Mouse (Mus musculus): ENCODE measurements around the gene Cdyl. TPM values are rescaled to one million over a fixed set of nuclear protein-coding genes. Genes with fewer than 3 reads are reported as not detected.

The Cdyl gene
- total RNA-seq, 2 experiments from 2014 or later = 6.2 to 6.5 TPM

DNA sequence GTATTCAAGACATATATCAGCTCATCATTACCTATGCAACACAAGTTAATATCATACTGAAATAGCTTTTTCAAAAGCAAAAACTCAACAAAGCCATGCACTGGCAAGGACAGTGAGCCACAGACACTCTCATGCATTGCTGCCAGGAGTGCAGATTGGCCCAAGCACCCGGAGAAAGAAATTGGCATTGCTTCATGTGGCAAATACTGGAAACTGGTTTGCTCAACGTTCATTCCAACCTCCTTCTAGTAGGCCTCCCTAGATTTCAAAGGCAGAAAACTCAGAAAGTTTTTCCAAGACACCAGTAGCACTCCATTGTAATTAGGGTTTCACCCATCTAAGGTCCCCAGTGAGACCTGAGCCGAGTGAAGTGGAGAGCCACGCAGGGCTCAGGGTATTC, 6.8 kb upstream of the Cdyl start:
- Histone ChIP-seq H3K4me3 (no peak overlapping the region), H3K27ac (no peak overlapping the region)
- no peak for TF ChIP-seq CTCF (IDR thresholded peaks at IDR 0.05)
- intact Hi-C loops (cut with DNase I) = no loop called here
- DNase-seq = no peak

DNA sequence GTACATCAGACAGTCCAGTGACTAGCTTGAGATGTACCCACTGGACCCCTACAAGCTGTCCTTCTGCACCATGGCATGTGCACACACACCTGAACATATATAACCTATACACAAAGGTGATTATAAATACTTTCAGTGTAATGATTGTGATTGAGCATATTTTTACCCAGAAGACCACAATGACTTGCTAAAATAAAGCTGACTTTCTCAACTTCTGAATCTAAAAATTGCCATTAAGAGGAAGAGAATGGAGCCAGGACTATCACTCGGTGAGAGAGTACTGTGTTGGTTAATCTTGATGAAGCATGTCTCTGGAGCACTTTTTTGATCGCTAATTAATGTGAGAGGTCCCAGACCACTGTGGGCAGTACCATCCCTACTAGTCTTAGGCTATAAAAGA, 2.8 kb upstream of the Cdyl start:
- TF ChIP-seq CTCF (IDR thresholded peaks at IDR 0.05) = no peak

DNA sequence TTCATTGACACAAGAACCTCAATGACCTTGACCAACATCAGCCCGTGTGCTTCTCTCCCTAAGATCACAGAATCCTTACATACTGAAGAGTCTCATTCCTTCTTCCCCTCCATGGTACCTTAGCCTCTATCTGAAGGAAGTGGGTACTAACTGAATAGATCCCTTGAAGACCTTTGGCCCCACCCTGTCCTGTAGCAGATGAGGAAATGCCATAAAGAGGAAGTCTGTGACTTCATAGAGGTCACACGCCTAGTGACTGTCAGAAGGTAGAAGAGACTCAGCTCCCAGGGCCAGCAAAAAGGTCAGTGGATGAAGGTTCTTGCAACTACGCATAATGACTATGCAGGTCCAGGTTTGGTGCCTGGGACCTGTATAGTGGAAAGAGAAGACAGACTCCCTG, 5.8 kb downstream of the Cdyl start:
- no peak for TF ChIP-seq CTCF (IDR thresholded peaks at IDR 0.05)
- DNase-seq = no peak
- intact Hi-C loops (cut with DNase I) = no loop called here
- Histone ChIP-seq H3K4me3 (no peak overlapping the region), H3K27ac (no peak overlapping the region)

More for the DNA sequence above, 2.8 kb upstream of the Cdyl start:
- intact Hi-C loops (cut with DNase I) = no loop called here
- Histone ChIP-seq H3K4me3 (no peak overlapping the region), H3K27ac (no peak overlapping the region)
- no peak for DNase-seq

DNA sequence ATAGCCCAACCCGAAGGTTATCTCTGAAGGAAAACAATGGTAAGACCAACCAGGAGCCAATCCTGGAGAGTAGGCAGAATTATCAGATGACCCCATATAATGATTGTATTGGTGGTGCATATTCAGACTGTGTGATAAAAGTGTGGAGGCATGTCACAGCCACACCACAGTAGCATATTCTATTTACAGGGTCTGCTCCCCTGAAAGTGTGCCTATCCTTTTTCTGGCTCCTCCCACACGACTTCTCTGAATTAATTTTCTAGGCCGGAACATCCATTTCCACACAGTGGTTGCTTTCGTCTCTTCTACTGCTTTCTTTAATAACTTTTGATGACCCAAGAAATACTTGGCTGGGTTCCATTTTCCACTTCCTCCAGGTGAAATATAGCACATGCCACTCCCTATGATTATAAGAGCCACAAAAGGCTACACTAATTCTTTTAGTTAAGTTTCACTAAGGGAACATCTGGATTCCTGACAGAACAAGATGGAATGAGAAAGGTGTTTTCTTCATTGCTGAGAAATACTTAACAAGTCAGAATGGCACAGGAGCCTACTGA, 10.4 kb downstream of the Cdyl start:
- intact Hi-C loops (cut with DNase I) = no loop called here
- H3K27ac ChIP-seq = no peak overlapping the region
- H3K4me3 ChIP-seq = no peak overlapping the region
- TF ChIP-seq CTCF (IDR thresholded peaks at IDR 0.05) = no peak
- DNase-seq = no peak

DNA sequence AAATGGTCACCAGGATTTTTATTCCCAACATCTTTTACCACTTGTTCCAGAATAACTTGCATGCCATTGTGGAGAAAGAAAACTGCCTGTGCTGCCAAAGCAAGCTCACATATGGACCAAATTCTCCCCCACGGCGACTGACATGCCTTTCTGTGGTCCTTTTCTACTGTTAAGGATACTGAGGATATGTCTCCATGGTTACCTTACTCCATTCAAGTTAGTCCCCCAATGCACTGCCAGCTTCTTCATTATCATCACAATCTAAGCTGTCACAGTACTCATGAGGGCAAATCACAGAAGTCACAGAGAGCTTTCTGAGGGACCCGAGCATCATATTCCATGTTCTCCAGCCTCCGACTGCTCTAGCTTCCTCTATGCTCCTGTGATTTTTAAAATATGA, 11.2 kb downstream of the Cdyl start:
- no peak for DNase-seq
- intact Hi-C loops (cut with DNase I) = no loop called here
- Histone ChIP-seq H3K27ac (no peak overlapping the region), H3K4me3 (no peak overlapping the region)
- no peak for TF ChIP-seq CTCF (IDR thresholded peaks at IDR 0.05)

DNA sequence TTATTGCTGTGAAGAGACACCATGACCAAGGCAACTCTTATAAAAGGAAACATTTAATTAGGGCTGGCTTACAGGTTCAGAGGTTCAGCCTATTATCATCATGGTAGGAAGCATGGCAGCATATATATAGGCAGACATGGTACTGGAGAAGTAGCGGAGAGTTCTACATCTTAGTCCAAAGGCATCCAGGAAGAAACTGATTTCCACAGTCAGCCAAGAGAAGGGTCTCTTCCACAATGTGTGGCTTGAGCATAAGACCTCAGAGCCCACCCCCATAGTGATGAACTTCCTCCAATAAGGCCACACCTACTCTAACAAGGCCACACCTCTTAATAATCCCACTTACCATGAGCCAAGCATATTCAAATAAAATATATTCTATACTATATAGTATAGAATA, 17.3 kb downstream of the Cdyl start:
- H3K27ac ChIP-seq = no peak overlapping the region
- intact Hi-C loops (cut with DNase I) = no loop called here
- DNase-seq = no peak
- TF ChIP-seq CTCF (IDR thresholded peaks at IDR 0.05) = no peak
- H3K4me3 ChIP-seq = no peak overlapping the region

DNA sequence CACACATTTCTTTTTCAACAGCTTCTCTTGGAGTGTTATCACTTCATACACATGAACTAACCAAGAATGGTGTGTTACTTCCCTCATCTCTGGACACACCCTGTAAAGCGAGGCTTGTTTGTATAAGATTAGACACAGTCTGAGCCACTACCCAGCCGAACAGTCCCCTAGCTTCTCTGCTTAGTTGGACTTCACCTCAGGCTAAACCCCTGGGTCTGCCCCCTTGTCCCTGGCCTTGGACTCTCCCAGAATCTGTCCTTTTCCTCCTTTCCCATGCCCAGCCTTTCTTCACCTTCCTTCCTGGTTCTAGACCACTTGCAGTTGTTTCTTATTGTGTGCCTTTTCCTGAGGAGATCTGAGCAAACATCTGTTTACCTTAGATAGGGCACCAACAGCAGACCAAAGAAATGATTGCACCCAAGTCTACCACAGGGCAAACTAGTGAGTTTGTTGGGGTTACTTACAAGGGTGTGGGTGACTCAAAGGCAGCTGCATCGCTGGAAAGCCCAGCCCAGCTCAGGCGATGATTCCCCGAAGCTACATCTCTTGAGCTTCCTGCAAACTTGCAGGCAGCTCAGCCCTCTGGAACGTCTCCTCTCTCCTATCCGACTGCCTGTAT, 17.9 kb downstream of the Cdyl start:
- intact Hi-C loops (cut with DNase I) = no loop called here
- Histone ChIP-seq H3K27ac (no peak overlapping the region), H3K4me3 (no peak overlapping the region)
- no peak for DNase-seq
- TF ChIP-seq CTCF (IDR thresholded peaks at IDR 0.05) = no peak

DNA sequence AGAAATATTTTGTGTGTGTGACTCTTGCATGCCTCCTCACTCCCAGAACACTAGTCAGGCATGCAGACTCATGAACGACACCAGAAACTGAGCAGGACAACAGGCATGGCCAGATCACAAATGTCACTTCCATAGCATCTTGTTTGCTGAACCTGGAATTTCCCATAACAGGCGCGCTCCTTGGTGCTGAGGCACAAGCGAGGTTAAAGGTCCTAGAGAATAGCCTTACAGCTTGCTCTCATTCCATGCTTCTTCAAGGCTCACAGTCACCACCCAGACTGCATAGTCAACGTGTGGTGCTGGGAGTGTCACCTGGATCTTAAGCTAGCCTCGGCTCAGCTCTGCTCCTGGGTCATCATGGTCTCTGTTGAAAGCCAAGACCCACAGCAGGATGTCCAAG, 19.1 kb downstream of the Cdyl start:
- H3K27ac ChIP-seq = no peak overlapping the region
- no peak for TF ChIP-seq CTCF (IDR thresholded peaks at IDR 0.05)
- no peak overlapping the region for H3K4me3 ChIP-seq
- intact Hi-C loops (cut with DNase I) = no loop called here
- DNase-seq = no peak

DNA sequence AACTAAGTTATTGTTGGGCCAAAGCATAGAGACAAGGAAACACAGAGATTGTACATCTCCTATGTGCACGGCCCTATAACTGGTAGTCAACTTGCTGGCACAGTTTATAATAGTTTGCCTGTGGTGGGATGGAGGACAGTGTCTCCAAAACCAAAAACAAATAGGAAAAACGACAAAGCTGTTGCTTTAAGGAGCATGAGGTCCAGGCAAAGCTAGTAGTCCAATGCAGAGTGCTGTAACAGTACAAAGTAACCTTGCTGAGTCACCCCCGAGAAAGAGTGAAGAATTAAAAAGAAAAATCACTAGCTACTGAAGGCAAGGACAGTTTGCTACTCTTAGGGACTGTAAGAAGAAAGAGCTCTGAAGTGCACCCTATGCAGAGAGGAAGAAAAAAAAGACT, 21.7 kb downstream of the Cdyl start:
- no peak for DNase-seq
- Histone ChIP-seq H3K4me3 (no peak overlapping the region), H3K27ac (no peak overlapping the region)
- TF ChIP-seq CTCF (IDR thresholded peaks at IDR 0.05) = no peak
- intact Hi-C loops (cut with DNase I) = no loop called here

DNA sequence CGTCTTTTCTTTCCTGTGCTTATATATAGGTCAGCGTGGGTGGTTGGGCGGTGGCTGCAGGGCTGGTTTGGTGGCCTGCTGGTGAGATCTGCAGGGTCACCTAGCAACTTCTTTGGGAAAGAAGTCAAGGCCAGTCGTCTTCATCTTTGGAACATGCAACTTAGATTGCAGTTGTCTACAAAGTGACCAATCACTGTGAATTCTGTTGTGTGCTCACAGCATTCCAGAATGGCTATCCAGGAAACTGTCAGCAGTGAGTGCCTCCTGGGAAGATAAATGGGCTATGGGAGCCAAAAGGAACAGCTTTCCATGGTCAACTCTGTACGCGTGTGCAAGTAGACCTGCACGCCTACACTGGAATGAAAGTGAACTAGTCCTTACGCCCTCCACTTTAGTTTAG, 26.6 kb downstream of the Cdyl start:
- DNase-seq = no peak
- Histone ChIP-seq H3K27ac (no peak overlapping the region), H3K4me3 (no peak overlapping the region)
- no peak for TF ChIP-seq CTCF (IDR thresholded peaks at IDR 0.05)
- intact Hi-C loops (cut with DNase I) = no loop called here

DNA sequence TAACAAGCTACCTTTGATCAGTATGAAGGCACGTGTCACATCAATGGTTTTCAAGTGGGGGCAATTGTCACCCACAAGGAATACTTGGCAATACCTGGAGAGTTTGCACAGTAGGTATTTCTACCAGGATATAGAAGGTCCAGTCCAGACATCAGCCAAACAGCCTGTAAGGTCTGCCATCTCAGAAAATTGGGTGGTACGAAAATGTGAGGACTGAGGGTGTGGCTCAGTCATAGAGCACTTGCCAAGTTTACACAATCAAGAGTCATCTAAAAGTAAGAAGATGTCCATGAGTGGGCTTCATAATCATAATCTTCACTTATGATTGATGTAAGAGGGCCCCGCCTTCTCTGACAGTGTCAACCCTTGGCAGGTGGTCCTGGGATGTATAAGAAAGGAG, 29.9 kb downstream of the Cdyl start:
- H3K4me3 ChIP-seq = no peak overlapping the region

DNA sequence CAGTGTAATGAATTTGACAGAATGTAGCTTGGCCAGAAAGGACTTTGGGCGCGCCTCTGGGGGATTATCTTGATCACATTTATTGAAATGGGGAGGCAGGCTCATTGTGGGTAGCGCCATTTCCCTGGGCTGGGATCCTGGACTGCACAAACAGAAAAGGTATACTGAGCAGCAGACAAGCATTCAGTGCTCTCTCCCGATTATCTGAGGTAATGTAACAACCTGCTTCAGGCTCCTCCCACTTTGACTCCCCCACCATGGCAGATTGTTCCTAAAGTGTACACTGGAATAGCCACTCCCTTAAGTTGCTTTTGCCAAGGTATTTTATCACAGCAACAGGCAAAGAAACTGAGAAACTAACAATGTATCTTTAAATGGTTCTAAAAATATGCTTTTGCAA, 58.0 kb downstream of the Cdyl start:
- no peak for DNase-seq
- H3K27ac ChIP-seq = no peak overlapping the region
- H3K4me3 ChIP-seq = no peak overlapping the region
- intact Hi-C loops (cut with DNase I) = no loop called here
- TF ChIP-seq CTCF (IDR thresholded peaks at IDR 0.05) = no peak

More for the DNA sequence above, 29.9 kb downstream of the Cdyl start:
- no peak overlapping the region for H3K27ac ChIP-seq
- DNase-seq = no peak
- intact Hi-C loops (cut with DNase I) = no loop called here
- TF ChIP-seq CTCF (IDR thresholded peaks at IDR 0.05) = no peak

DNA sequence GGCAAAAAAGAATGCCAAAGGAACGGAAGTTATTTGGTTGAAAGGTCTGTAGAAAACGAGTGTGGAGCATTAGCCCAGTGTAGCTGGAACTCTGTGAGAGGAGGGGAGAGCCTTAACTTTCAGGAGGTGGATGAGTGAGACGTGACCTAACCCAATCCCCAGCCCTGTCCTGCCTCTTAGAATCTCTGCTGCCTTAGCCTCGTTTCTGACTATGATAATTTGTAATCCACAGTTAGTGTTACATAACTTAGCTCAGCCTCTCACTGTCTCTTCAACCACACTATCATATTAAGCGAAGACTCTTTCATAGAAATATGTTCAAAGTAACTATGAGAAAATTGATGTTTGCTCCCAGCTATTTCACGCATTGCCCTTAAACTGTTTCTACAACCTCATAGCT, 59.9 kb downstream of the Cdyl start:
- Histone ChIP-seq H3K27ac (no peak overlapping the region), H3K4me3 (no peak overlapping the region)
- no peak for TF ChIP-seq CTCF (IDR thresholded peaks at IDR 0.05)
- intact Hi-C loops (cut with DNase I) = no loop called here
- DNase-seq = no peak

DNA sequence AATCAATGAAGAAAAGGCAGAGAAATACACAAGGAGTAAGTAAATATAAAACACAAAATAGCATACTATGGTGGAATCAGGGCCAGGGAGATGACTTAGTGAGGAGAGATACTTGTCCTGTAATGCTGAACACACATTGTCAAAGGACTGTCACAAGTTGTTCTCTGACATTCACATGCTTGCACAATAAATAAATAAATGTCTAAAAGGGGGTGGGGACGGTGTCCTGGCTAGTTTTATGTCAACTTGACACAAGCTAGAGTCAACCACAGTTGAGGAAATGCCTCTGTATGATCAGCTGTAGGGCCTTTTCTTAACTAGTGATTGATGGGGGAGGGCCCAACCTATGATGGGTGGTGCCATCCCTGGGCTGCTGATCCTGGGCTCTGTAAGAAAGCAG, 63.4 kb downstream of the Cdyl start:
- TF ChIP-seq CTCF (IDR thresholded peaks at IDR 0.05) = no peak
- DNase-seq = no peak
- intact Hi-C loops (cut with DNase I) = no loop called here
- H3K4me3 ChIP-seq = no peak overlapping the region
- H3K27ac ChIP-seq = no peak overlapping the region

All from gastrocnemius, adult 2 months (tissue).